Mouse (Mus musculus) embryonic fibroblast, embryonic 13.5 days (primary cell): ENCODE results near the gene Wdr60. TPM values are rescaled to one million over a fixed set of nuclear protein-coding genes. Genes with fewer than 3 reads are reported as not detected.

Experiments
- H3K27ac ChIP-seq: 2 replicates; pipeline ENCODE4 v1.5.1; 2012; ENCODE audit warnings: low read length, control low read depth, inconsistent platforms; ENCODE audit not compliant: insufficient read depth
- H3K4me1 ChIP-seq: 2 replicates; pipeline ENCODE4 v1.6.1; 2011; ENCODE audit warnings: low read length; ENCODE audit not compliant: control insufficient read depth, insufficient read depth
- H3K4me3 ChIP-seq: 2 replicates; pipeline ENCODE4 v1.5.1; 2011; ENCODE audit warnings: mild to moderate bottlenecking, control low read depth, low read length; ENCODE audit not compliant: insufficient read depth
- CTCF ChIP-seq: IDR thresholded peaks from 2 replicates; pipeline ENCODE4 v1.5.1; 2011; ENCODE audit warnings: mild to moderate bottlenecking, control low read depth, low read length, moderate library complexity, borderline replicate concordance; ENCODE audit not compliant: insufficient read depth
- POLR2A ChIP-seq: IDR thresholded peaks from 2 replicates; pipeline ENCODE4 v1.6.1; 2011; ENCODE audit warnings: low read depth, mild to moderate bottlenecking, control low read depth, low read length, moderate library complexity
- polyA plus RNA-seq: library from polyadenylated mRNA; stranded (reverse); fragments of >200 nt; gene quantifications from 2 replicates; pipeline ENCODE4 v1.2.4, GENCODE M21; 2011; ENCODE audit warnings: low read depth; ENCODE audit not compliant: missing spikeins, insufficient read length

The Wdr60 gene
- polyA plus RNA-seq, 1 experiment: 13.9 TPM

DNA sequence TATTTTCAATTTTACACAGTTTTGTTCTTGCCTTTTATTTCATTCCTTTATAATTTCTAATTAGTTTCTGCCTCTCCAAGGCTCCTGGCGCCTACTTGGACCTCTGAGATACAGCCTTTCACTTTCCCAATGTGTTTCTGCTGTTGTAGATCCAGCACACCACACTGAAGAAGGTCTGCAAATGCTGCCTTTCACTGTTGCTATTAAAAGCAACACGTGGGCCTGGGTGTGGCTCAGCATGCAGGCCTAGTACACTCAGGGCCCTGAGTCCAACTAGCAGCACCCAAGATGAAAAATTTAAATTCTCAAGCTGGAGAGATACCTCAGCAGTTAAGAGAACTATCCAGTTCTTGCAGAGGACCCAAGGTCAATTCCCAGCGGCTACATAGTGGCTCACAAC, 26.2 kb downstream of the Wdr60 start:
- H3K4me1 ChIP-seq: no peaks in the 10 kb centered on the region; the same call in 1 of the 2 replicates
- no peak overlapping the region for H3K4me3 ChIP-seq
- TF ChIP-seq POLR2A (no peak), CTCF (no peak)
- H3K27ac ChIP-seq: no peak overlapping the region

DNA sequence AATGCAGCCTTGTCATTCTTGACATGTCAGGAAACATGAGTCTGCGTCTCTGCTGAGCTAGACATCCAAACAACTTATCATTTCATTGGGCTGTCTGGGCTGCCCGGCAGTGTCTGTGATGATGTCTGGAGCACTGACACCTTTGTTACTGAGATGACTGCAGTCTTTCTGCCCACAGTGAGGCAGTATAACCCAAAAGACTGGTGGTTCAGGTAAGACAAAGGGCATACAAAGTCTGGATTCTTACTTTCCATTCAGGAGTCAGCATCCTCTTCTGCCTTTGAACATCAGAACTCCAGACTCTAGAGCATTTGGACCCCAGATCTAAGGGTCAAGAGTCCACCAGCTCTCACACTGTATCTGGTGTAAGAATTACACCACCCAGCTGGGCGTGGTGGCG, 27.5 kb downstream of the Wdr60 start:
- Histone ChIP-seq H3K27ac (no peak overlapping the region), H3K4me3 (no peak overlapping the region), H3K4me1 (no peaks in the 10 kb centered on the region; the same call in 1 of the 2 replicates)
- TF ChIP-seq CTCF (no peak), POLR2A (no peak)

DNA sequence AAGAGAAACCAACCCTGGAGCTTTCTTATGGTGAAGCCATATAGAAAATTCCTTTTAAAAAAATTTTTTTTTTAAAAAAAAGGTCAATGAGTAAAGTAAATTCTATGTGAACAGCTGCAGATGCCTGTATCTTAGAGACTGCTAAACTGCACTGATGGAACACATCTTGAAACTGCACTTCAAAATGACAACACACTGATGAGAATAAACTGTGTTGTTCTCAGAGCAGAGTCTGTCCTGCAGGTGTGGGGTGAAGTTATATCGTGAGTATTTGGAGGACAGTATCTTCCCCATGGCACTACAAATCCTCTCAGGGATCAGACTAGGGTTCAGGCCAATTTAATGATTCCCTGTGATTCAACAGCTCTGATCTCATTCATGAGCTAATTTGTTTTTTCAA, 30.8 kb downstream of the Wdr60 start:
- no peak overlapping the region for H3K4me3 ChIP-seq
- TF ChIP-seq CTCF: no peak
- no peak for TF ChIP-seq POLR2A
- H3K4me1 ChIP-seq: no peaks in the 10 kb centered on the region; the same call in 1 of the 2 replicates
- H3K27ac ChIP-seq: no peak overlapping the region

DNA sequence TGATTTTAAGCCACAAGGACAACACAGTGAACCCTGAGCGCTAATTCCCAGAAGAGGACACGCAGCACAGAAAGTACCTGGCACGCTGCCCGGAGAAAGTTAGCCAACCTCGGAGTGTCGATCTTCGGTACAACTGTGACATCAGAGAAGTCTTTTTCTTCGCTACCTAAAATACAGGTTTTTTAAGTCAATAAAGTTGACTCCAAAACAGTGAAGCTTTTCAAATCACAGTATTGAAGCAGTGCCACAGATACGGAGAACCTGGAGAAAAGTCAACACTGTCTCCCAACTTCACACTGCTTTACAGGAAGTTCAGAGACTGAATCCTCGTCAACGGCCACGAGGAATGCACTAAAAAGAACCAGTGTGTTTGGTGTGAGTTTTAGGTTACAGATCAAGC, 31.2 kb downstream of the Wdr60 start:
- Histone ChIP-seq H3K4me1 (no peaks in the 10 kb centered on the region; the same call in 1 of the 2 replicates), H3K4me3 (no peak overlapping the region), H3K27ac (no peak overlapping the region)
- no peak for TF ChIP-seq CTCF

DNA sequence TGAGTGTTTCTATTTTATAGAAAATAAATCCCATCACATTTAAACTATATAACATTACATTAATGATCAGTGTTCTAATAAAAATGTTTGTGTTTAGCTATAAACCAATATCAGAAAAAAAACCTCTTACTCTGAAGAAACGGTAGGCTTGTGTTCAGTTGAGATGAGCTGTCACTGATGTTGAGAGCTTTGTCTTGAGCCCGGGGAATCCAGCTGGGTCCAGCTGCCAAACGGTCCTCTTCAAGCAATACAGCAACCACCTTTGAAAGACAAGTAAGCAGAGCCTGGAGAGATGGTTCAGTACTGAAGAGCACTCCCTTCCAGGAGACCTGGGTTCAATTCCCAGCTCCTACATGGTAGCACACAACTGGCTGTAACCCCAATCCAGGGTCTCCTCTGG, 33.4 kb downstream of the Wdr60 start:
- Histone ChIP-seq H3K27ac (no peak overlapping the region), H3K4me1 (no peaks in the 10 kb centered on the region; the same call in 1 of the 2 replicates), H3K4me3 (no peak overlapping the region)
- TF ChIP-seq CTCF (no peak), POLR2A (no peak)

DNA sequence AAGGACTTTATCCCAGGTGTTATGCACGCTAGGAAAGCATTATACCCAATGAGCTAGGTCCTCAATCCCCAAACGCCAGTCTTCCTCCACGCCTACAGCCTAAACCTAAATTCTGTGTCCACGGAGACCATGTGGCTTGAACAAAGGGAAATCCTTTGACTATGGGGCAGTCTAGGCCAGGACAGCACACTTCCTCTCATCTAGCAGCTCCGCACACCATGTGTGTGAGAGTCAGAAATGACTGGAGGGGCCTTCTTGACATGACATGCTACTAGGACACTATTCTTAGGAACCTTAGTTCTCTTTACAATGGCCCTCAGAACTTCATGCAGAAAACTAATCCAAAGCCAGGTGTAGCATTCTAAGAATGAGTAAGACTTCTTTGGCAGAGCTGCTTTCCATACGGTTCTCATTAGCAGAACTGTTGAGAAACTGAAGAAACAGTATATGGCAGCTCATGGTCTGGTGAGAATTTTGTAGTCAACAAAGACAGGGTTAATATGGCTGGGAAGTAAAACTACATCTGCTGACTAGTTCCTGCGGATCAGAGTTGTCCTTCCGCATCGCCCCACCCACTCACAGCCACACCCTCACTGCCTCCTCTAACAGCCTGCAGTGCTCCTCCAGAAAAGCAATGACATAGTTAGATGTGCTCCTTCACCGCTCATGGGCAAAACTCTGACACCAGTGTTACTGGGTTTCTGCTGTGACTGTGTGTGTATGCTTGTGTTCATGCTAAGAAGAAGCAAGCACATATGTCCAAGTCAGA, 36.3 kb downstream of the Wdr60 start:
- no peak overlapping the region for H3K27ac ChIP-seq
- no peaks in the 10 kb centered on the region for H3K4me1 ChIP-seq
- TF ChIP-seq CTCF (no peak), POLR2A (no peak)
- H3K4me3 ChIP-seq: no peak overlapping the region

DNA sequence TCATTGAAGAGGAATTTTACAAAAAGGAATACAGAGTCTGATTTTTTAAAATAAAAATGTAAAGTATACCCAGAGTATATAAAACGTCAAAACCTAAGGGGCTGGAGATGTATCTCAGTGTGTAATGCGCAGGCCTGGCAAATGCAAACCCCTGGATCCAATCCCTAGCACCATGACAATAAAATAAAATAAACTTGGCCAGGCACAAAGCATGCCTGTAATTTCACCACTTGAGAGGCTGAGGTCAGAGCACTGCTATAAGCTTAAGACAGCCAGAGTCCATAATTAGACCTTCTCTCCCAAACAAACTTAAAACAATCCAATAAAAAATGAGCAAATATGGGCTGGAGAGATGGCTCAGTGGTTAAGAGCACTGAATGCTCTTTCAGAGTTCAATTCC, 39.7 kb downstream of the Wdr60 start:
- Histone ChIP-seq H3K27ac (no peak overlapping the region), H3K4me1 (no peaks in the 10 kb centered on the region), H3K4me3 (no peak overlapping the region)
- TF ChIP-seq POLR2A: no peak
- no peak for TF ChIP-seq CTCF

DNA sequence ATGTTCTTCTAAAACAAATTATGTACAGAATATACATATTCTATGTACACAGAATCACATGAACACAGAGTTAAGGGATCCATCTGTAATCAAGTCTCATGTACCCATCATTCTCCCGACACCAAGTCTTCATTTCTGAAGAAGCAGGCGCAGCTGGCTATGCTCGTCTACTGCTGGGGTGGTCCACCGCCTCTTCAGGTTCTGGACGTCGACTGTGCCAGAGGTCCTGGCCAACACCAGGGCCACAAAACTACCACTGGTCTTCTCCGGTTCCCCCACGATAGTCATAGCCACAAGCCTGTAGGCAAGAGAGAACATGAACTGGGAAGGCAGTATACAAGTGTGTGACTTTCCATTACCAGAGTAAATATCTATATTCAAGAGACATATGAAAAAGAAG, 55.3 kb downstream of the Wdr60 start:
- Histone ChIP-seq H3K4me1 (peaks cover 8% of the 10 kb centered on the region; the same call in 1 of the 2 replicates), H3K4me3 (no peak overlapping the region)
- no peak for TF ChIP-seq CTCF
- no peak for TF ChIP-seq POLR2A

DNA sequence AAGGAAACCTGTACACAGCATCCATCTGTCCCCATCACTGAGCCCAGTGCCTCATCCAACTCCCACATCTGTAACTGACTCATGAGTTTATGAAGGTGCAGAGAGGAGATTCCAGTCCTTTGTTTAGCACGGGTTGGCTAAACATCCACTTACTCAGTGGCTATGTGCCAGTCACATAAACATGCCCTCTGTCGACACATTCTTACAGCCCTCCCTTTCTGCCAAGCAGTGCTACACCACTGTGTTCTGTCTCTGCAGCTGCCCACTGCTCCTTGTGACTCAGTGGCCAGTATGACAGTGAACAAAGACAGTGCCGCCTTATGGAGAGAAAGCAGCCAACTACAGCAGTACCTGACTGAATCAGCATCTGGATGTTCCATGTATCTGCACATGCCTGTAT, 57.1 kb downstream of the Wdr60 start:
- TF ChIP-seq POLR2A (no peak), CTCF (no peak)
- no peak overlapping the region for H3K27ac ChIP-seq
- H3K4me3 ChIP-seq: no peak overlapping the region
- peaks cover 8% of the 10 kb centered on the region; the same call in 1 of the 2 replicates for H3K4me1 ChIP-seq

More for the DNA sequence above, 55.3 kb downstream of the Wdr60 start:
- no peak overlapping the region for H3K27ac ChIP-seq

DNA sequence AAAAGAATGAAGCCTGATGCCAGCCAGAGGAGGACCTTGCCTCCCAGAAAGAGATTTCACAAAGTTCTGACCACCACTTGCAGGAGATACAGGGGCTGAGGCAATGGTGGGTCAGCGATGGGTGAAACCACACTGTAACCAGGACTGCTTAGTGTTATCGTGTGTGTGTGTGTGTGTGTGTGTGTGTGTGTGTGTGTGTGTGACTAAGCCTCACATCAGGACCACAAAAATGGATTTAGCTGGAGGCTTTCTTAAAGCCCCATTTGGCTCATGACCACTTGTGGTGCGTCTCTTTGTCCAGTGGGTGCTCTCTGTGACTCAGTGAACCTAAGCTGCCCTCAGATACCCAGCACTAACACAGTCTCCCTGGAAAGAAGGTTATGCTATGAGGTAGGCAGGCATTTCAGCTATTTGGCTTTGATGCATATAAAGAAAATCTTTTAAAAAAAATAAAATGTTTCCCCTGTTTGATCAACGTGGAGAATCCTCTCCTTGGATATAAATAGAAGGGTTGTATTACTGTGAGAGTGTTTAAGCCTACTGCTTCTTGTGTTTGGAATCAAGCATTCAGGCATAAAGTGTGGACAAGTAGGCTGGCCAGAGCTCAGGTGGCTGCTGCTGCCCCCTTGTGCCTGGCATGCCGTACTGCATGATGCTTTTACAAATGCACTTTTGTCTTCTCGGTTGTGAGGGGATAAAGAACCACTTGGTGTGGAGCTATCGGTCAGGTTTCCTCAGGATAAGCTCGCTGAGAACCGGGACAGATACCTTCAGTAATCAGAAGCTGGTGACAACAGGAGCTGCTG, 60.4 kb downstream of the Wdr60 start:
- Histone ChIP-seq H3K4me3 (no peak overlapping the region), H3K4me1 (peaks cover 8% of the 10 kb centered on the region; the same call in 1 of the 2 replicates), H3K27ac (no peak overlapping the region)
- no peak for TF ChIP-seq POLR2A
- peak; percentile 97 for TF ChIP-seq CTCF
